Mouse (Mus musculus) spleen, postnatal 14 days (tissue): ENCODE data around the gene Nubpl.
"Not testable (repeated sequence)": the region's sequence is repeated elsewhere in the genome, so short reads cannot be mapped to it uniquely, and the experiment has no call there.

Source experiments
- DNase-seq, 2 experiments: peaks; one replicate each; pipeline ENCODE4 v3.0.0; 2021 to 2022; ENCODE audit warnings: low spot score in 2 of 2

The Nubpl gene

GRCm38 (mm10) chr12:52097650-52098070 lies at the start of gene Nubpl:
Gene Nubpl, plus strand, starts transcription at chr12:52097737.
- DNase-seq = peak; percentile 80 to 89

- DNase-seq = no peak
These were observed 48.2 kb upstream of the Nubpl start for GRCm38 (mm10) chr12:52049324-52049723.

GRCm38 (mm10) chr12:52079296-52079695 lies 18.2 kb upstream of the Nubpl start:
- DNase-seq = not testable (repeated sequence)

GRCm38 (mm10) chr12:52097049-52097649 lies 388 bp upstream of the Nubpl start:
- DNase-seq = no peak

GRCm38 (mm10) chr12:52120276-52120675 lies 22.7 kb downstream of the Nubpl start:
- DNase-seq = no peak

GRCm38 (mm10) chr12:52126407-52126806 lies 28.9 kb downstream of the Nubpl start:
- no peak for DNase-seq

GRCm38 (mm10) chr12:52129072-52129471 lies 31.5 kb downstream of the Nubpl start:
- DNase-seq = no peak

- DNase-seq = no peak
These were observed 34.7 kb downstream of the Nubpl start for GRCm38 (mm10) chr12:52132256-52132655.

- DNase-seq = no peak
These were observed 40.8 kb downstream of the Nubpl start for GRCm38 (mm10) chr12:52138296-52138695.

GRCm38 (mm10) chr12:52146639-52147038 lies 49.1 kb downstream of the Nubpl start:
- no peak for DNase-seq

GRCm38 (mm10) chr12:52149448-52149847 lies 51.9 kb downstream of the Nubpl start:
- no peak for DNase-seq

GRCm38 (mm10) chr12:52152071-52152470 lies 54.5 kb downstream of the Nubpl start:
- DNase-seq = no peak

- DNase-seq = no peak
These were observed 57.4 kb downstream of the Nubpl start for GRCm38 (mm10) chr12:52154906-52155305.

GRCm38 (mm10) chr12:52164414-52164813 lies 66.9 kb downstream of the Nubpl start:
- DNase-seq = no peak

- DNase-seq = no peak
These were observed 88.8 kb downstream of the Nubpl start for GRCm38 (mm10) chr12:52186205-52186793.

- no peak for DNase-seq
These were observed 89.5 kb downstream of the Nubpl start for GRCm38 (mm10) chr12:52186963-52187590.

- DNase-seq = no peak
These were observed 100.9 kb downstream of the Nubpl start for GRCm38 (mm10) chr12:52198471-52198870.

GRCm38 (mm10) chr12:52209121-52209610 lies 111.6 kb downstream of the Nubpl start:
- DNase-seq = no peak

- DNase-seq = no peak
These were observed 113.6 kb downstream of the Nubpl start for GRCm38 (mm10) chr12:52211144-52211543.

- DNase-seq = no peak
These were observed 117.3 kb downstream of the Nubpl start for GRCm38 (mm10) chr12:52214837-52215236.

GRCm38 (mm10) chr12:52224954-52225353 lies 127.4 kb downstream of the Nubpl start:
- DNase-seq = no peak

GRCm38 (mm10) chr12:52228746-52229145 lies 131.2 kb downstream of the Nubpl start:
- DNase-seq = no peak

GRCm38 (mm10) chr12:52231929-52232328 lies 134.4 kb downstream of the Nubpl start:
- not testable (repeated sequence) for DNase-seq
